17 mouse cellular contexts compared by ENCODE assay signal in genomic region chr5:35702582-35703140, GRCm38 (mm10). TPM values are rescaled to one million over a fixed set of nuclear protein-coding genes. Genes with fewer than 3 reads are reported as not detected.
A peak's percentile ranks its signal among the peaks of the same experiment; 100 is the strongest.
DNase-seq lines count a peak whose midpoint lies in the region; ATAC-seq lines count a peak whose summit lies in the region.
"Had no signal": no experiment of that assay in that cellular context is flagged by ENCODE, and none has a peak within 500 bp of the region (broad histone marks: within the 10 kb centered on the region; RNA-seq: fewer than 3 reads in every experiment).

No protein-coding gene starts in this region.

- peaks cover 39% of the 10 kb centered on the region; the same call in 1 of the 2 replicates for H3K27me3 ChIP-seq in heart, embryonic 10.5 days (ENCODE audit: insufficient read depth, poor library complexity, severe bottlenecking)
- H3K27me3 ChIP-seq in lung, embryonic 16.5 days (ENCODE audit: control insufficient read depth, insufficient read depth, low read depth, low read length) = no peaks in the 10 kb centered on the region
- H3K27me3 ChIP-seq: forebrain, embryonic 13.5 days; hindbrain, embryonic 13.5 days had no signal

- peaks cover 20% of the 10 kb centered on the region; the same call in 1 of the 2 replicates for H3K36me3 ChIP-seq in heart, embryonic 10.5 days
- no peaks in the 10 kb centered on the region for H3K36me3 ChIP-seq in lung, embryonic 16.5 days (ENCODE audit: control insufficient read depth, insufficient read depth, low read length)
- H3K36me3 ChIP-seq: hindbrain, embryonic 13.5 days had no signal

- no peaks in the 10 kb centered on the region for H3K4me1 ChIP-seq in heart, embryonic 10.5 days
- no peaks in the 10 kb centered on the region for H3K4me1 ChIP-seq in lung, embryonic 16.5 days (replicated peaks; ENCODE audit: control insufficient read depth, insufficient read depth, low read length)
- H3K4me1 ChIP-seq: forebrain, embryonic 13.5 days; heart, embryonic 15.5 days; hindbrain, embryonic 13.5 days had no signal

- H3K4me3 ChIP-seq in heart, embryonic 10.5 days = no peak overlapping the region
- H3K4me3 ChIP-seq in lung, embryonic 16.5 days (ENCODE audit: low read length) = no peak overlapping the region
- H3K4me3 ChIP-seq: forebrain, embryonic 13.5 days; heart, embryonic 15.5 days; hindbrain, embryonic 13.5 days had no signal

- no peak overlapping the region for H3K9ac ChIP-seq in lung, embryonic 16.5 days (ENCODE audit: low read length)
- H3K9ac ChIP-seq: forebrain, embryonic 13.5 days; forebrain, postnatal 0 days; heart, embryonic 15.5 days; hindbrain, embryonic 13.5 days had no signal

- no peak overlapping the region for H3K27ac ChIP-seq in heart, embryonic 10.5 days
- no peak overlapping the region for H3K27ac ChIP-seq in lung, embryonic 16.5 days (ENCODE audit: low read length)
- H3K27ac ChIP-seq: forebrain, embryonic 13.5 days; heart, embryonic 15.5 days; hindbrain, embryonic 13.5 days had no signal

- no peaks in the 10 kb centered on the region for H3K9me3 ChIP-seq in heart, embryonic 10.5 days
- no peaks in the 10 kb centered on the region for H3K9me3 ChIP-seq in lung, embryonic 16.5 days (ENCODE audit: control insufficient read depth, low read length)
- H3K9me3 ChIP-seq: forebrain, embryonic 13.5 days; heart, embryonic 15.5 days; hindbrain, embryonic 13.5 days had no signal

- peak; percentile 93 for DNase-seq in heart, adult 11 months
- no peak for DNase-seq in heart, embryonic 10.5 days (ENCODE audit: low spot score)
- DNase-seq in lung, postnatal 25 days (ENCODE audit: low spot score) = no peak
- peak; percentile 52 for DNase-seq in 3T3-L1 (ENCODE audit: low read depth, low spot score)
- peak; percentile 26 for DNase-seq in adipocyte (ENCODE audit: low spot score)
- DNase-seq: adrenal gland, postnatal 10 days; cerebellum, adult 11-12 months; cerebellum, adult 9-10 months; cerebellum, postnatal 36 days; forebrain, postnatal 0 days; gastrocnemius, postnatal 36 days; heart, postnatal 14 days had no signal

- ATAC-seq in lung, embryonic 16.5 days (ENCODE audit: low read depth) = 0 out of 2 replicates have a peak, but pooled peaks have one; percentile 10
- ATAC-seq: forebrain, embryonic 13.5 days; forebrain, postnatal 0 days had no signal

- H3K4me2 ChIP-seq in lung, embryonic 16.5 days (ENCODE audit: low read depth, low read length) = no peak overlapping the region
- H3K4me2 ChIP-seq: forebrain, embryonic 13.5 days; heart, embryonic 11.5 days; heart, embryonic 15.5 days; hindbrain, embryonic 13.5 days had no signal

- whole genome bisulfite sequencing in heart, embryonic 10.5 days = 84% methylated on average over 4 of the region's 4 CpGs
- WGBS in lung, embryonic 16.5 days = 67% methylated on average over 4 of the region's 4 CpGs

RNA-seq across cellular contexts. Expression of gene Htra3, which starts 23.1 kb away (rescaled TPM):
- 4.6 and 7.2 TPM in 2 replicates for polyA plus RNA-seq in heart, embryonic 10.5 days (2016; fragmentation: Nextera tagmentation; extraction: Ambion mirVana)
- polyA plus RNA-seq in lung, embryonic 16.5 days (2015; fragmentation: Nextera tagmentation; extraction: Ambion mirVana) = 36.9 and 37.9 TPM in 2 replicates

RNA-seq across cellular contexts. Expression of gene Sh3tc1, which starts 37.1 kb away (rescaled TPM):
- 7.8 and 13.1 TPM in 2 replicates for polyA plus RNA-seq in heart, embryonic 10.5 days (2016; fragmentation: Nextera tagmentation; extraction: Ambion mirVana)
- 15.3 and 16.8 TPM in 2 replicates for polyA plus RNA-seq in lung, embryonic 16.5 days (2015; fragmentation: Nextera tagmentation; extraction: Ambion mirVana)

RNA-seq across cellular contexts. Expression of gene Ablim2, which starts 55.0 kb away (rescaled TPM):
- polyA plus RNA-seq in heart, embryonic 10.5 days (2016; fragmentation: Nextera tagmentation; extraction: Ambion mirVana) = 1.7 and 2.6 TPM in 2 replicates
- 0.77 and 1.5 TPM in 2 replicates for polyA plus RNA-seq in lung, embryonic 16.5 days (2015; fragmentation: Nextera tagmentation; extraction: Ambion mirVana)

Comparison
In these comparisons a context has a peak if more than half of its experiments do, and no peak if none do; other contexts are left out.
1. DNase-seq: peak in heart, adult 11 months (single experiment), 3T3-L1 (single experiment) and adipocyte (single experiment); none in heart, embryonic 10.5 days (single experiment) and lung, postnatal 25 days (single experiment).